Mouse (Mus musculus): ENCODE data around the gene Recql5. TPM values are rescaled to one million over a fixed set of nuclear protein-coding genes. Genes with fewer than 3 reads are reported as not detected.

Recql5 gene
- polyA plus RNA-seq, 1 experiment from 2014 or later = 22.9 TPM

DNA sequence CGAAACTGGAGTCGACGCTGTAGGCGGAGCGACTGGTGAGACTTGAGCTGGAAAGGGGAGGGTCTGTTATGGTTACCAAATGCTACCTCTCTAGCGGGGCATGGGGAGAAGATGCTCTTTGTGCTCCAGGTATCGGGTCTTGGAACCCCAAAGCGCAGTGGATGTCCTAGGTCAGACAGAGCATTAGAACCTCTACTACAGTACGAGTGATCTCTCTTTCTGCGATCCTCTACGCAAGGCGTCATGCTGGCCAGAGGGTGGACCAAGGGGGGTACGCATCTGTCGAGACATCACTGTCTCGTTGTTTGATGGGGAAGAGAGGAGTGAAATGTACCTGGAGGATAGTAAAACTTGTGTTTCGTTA, 452 bp upstream of the Recql5 start:
- under 1% methylated on average over 16 of the region's 16 CpGs for WGBS

DNA sequence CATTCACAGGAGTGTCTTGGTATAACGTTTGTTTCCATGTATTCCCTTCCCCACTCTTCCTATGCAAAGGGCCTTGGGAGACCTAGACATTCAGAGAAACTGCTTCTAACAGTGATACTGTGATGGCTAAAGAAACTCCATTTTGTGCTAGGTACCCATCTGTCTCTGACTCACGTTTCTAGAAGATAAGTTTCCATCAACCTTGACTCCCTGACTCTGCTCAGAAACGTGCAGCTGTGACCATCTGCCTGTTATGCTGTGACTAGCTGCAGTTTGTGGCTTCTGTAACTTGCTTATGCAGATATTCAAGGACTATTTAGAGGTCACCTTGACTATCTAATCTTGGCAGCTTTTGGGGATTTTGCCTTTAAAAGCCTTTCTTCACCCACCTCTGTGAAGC, 2.0 kb downstream of the Recql5 start:
- no peak for ATAC-seq (ENCODE audit: insufficient number of reproducible peaks, insufficient read depth, low FRiP score, low TSS enrichment, low read depth)
- Histone ChIP-seq H3K4me3 (no peak overlapping the region), H3K27ac (no peak overlapping the region), H3K4me2 (no peak overlapping the region), H3K4me1 (peaks cover 22% of the 10 kb centered on the region), H3K36me3 (peaks cover 27% of the 10 kb centered on the region), H3K27me3 (no peaks in the 10 kb centered on the region), H3K9me3 (no peaks in the 10 kb centered on the region), H3K9ac (0 out of 2 replicates have a peak overlapping the region, but pooled peaks have one; percentile 1)
- 73% methylated on average over 3 of the region's 3 CpGs for WGBS

More for the DNA sequence above, 452 bp upstream of the Recql5 start:
- peaks cover 26% of the 10 kb centered on the region for H3K36me3 ChIP-seq
- peaks cover 22% of the 10 kb centered on the region for H3K4me1 ChIP-seq
- H3K27ac ChIP-seq = peak overlapping the region; percentile 58; the same call in 1 of the 2 replicates
- H3K9me3 ChIP-seq = no peaks in the 10 kb centered on the region
- H3K4me2 ChIP-seq = peak overlapping the region; percentile 93
- peak overlapping the region; percentile 92 for H3K9ac ChIP-seq
- no peak for ATAC-seq (ENCODE audit: insufficient number of reproducible peaks, insufficient read depth, low FRiP score, low TSS enrichment, low read depth)
- H3K27me3 ChIP-seq = no peaks in the 10 kb centered on the region
- peak overlapping the region; percentile 92 for H3K4me3 ChIP-seq

DNA sequence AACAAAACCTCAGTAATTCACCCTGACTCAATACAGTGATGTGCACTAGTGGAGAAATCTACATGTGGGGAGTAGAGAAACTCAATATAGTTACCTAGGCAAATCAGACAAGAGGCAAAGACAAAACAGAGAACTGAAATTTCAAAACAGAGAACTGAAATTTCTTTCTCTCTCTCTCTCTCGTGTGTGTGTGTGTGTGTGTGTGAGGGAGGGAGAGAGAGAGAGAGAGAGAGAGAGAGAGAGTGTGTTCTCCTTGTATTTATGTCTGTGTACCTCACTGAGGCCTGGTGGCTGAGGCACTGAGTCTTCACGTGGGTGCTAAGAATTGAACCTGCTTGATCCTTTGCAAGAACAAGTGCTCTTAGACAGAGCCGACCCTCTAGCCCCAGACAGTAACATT, 3.5 kb downstream of the Recql5 start:
- Histone ChIP-seq H3K27me3 (no peaks in the 10 kb centered on the region), H3K27ac (no peak overlapping the region), H3K36me3 (peaks cover 28% of the 10 kb centered on the region), H3K4me2 (no peak overlapping the region), H3K4me3 (no peak overlapping the region), H3K9ac (no peak overlapping the region), H3K4me1 (peaks cover 21% of the 10 kb centered on the region), H3K9me3 (no peaks in the 10 kb centered on the region)
- 67% methylated on average over 3 of the region's 3 CpGs for WGBS
- ATAC-seq (ENCODE audit: insufficient number of reproducible peaks, insufficient read depth, low FRiP score, low TSS enrichment, low read depth) = no peak

DNA sequence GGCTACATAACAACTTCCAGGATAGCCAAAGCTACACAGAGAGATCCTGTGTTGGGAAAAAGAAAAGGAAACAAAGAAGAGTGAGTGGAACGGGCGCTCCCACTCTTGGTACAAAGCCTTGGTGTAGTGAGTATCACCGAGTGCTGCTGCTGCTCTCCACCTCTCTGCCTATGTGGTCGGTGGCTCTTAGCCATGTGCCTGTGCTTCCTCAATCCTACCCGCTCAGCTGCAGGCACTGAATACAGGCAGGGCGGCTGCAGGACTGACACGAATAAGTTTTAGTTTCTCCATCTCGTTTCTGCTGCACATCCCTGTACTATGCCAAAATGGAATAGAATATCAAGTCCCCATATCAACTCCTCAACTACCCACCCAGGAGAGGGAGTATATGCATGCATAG, 4.2 kb downstream of the Recql5 start:
- WGBS = 88% methylated on average over 8 of the region's 8 CpGs
- H3K4me2 ChIP-seq = no peak overlapping the region
- peaks cover 13% of the 10 kb centered on the region for H3K4me1 ChIP-seq
- H3K27ac ChIP-seq = no peak overlapping the region
- no peak for ATAC-seq (ENCODE audit: insufficient number of reproducible peaks, insufficient read depth, low FRiP score, low TSS enrichment, low read depth)
- no peak overlapping the region for H3K9ac ChIP-seq
- no peaks in the 10 kb centered on the region for H3K9me3 ChIP-seq
- H3K36me3 ChIP-seq = peaks cover 35% of the 10 kb centered on the region
- no peaks in the 10 kb centered on the region for H3K27me3 ChIP-seq
- H3K4me3 ChIP-seq = no peak overlapping the region

DNA sequence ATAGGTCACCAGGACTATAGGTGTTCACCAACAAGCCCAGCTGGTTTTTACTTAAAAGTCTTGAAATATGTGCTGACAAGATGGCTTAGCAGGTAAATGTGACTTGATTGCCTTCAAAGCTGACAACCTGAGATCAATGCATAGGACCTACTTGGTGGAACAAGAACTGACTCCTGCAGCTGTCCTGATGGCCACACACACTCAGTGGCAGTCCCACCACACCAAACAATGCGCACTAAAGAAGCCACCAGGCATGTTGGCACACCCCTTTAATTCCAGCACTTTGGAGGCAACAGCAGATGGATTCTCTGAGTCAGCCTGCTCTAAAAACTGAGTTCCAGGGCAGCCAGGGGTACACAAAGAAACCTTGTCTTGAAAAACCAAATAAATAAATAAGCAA, 11.3 kb downstream of the Recql5 start:
- H3K4me1 ChIP-seq = no peaks in the 10 kb centered on the region
- H3K27ac ChIP-seq = no peak overlapping the region
- H3K9ac ChIP-seq = no peak overlapping the region
- no peaks in the 10 kb centered on the region for H3K27me3 ChIP-seq
- no peak overlapping the region for H3K4me3 ChIP-seq
- no peaks in the 10 kb centered on the region for H3K9me3 ChIP-seq
- WGBS = 92% methylated on average over 1 of the region's 1 CpGs
- peaks cover 44% of the 10 kb centered on the region for H3K36me3 ChIP-seq
- ATAC-seq (ENCODE audit: insufficient number of reproducible peaks, insufficient read depth, low FRiP score, low TSS enrichment, low read depth) = no peak
- H3K4me2 ChIP-seq = no peak overlapping the region

DNA sequence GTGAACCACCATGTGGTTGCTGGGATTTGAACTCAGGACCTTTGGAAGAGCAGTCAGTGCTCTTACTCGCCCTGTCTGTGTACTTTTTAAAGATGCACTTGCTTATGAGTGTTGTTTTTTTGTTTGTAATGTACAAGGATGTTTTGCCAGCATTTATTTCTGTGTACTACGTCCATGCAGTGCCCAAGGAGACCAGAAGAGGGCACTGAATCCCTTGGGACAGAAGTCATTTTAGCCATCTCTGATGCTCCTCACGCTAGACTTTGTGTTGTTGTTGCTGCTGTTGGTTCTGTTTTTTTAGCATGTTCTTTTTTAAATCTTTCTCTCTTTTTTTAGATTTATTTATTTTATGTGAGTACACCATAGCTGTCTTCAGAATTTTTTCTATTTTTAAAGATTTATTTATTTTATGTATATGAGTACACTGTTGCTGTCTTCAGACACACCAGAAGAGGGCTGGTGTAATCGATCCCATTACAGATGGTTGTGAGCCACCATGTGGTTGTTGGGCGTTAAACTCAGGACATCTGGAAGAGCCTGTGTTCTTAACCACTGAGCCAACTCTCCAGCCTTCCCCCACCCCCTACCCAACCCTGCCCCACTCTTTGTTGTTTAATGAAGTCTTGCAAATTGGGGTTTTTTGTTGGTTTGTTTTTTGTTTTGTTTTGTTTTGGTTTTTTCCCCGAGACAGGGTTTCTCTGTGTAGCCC, 13.0 kb downstream of the Recql5 start:
- 40% methylated on average over 6 of the region's 6 CpGs for WGBS
- Histone ChIP-seq H3K4me2 (no peak overlapping the region), H3K9ac (no peak overlapping the region), H3K36me3 (peaks cover 55% of the 10 kb centered on the region), H3K27ac (no peak overlapping the region), H3K4me3 (no peak overlapping the region), H3K4me1 (no peaks in the 10 kb centered on the region), H3K27me3 (no peaks in the 10 kb centered on the region), H3K9me3 (no peaks in the 10 kb centered on the region)
- ATAC-seq (ENCODE audit: insufficient number of reproducible peaks, insufficient read depth, low FRiP score, low TSS enrichment, low read depth) = no peak

DNA sequence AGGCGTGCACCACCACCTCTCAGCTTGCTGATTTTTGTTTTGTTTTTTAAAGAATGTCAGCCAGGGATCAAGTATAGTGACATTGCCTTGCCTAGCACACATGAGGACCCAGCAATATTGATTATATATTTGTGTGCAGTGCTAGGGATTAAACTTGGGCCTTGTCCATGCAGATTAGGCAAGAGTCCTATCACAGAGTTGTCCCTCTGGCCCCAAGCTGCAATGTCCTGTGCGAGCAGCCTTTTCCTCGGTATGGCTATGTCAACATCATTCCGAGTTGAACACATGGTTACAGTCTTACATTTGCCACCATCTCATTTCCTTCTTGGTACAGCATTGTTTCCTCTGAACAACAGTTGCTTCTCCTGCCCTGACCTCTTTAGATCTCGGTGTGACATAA, 14.2 kb downstream of the Recql5 start:
- Histone ChIP-seq H3K27me3 (no peaks in the 10 kb centered on the region), H3K4me1 (no peaks in the 10 kb centered on the region), H3K9me3 (no peaks in the 10 kb centered on the region), H3K36me3 (peaks cover 51% of the 10 kb centered on the region), H3K9ac (no peak overlapping the region), H3K27ac (no peak overlapping the region), H3K4me2 (no peak overlapping the region), H3K4me3 (no peak overlapping the region)
- WGBS = 92% methylated on average over 5 of the region's 5 CpGs
- no peak for ATAC-seq (ENCODE audit: insufficient number of reproducible peaks, insufficient read depth, low FRiP score, low TSS enrichment, low read depth)

DNA sequence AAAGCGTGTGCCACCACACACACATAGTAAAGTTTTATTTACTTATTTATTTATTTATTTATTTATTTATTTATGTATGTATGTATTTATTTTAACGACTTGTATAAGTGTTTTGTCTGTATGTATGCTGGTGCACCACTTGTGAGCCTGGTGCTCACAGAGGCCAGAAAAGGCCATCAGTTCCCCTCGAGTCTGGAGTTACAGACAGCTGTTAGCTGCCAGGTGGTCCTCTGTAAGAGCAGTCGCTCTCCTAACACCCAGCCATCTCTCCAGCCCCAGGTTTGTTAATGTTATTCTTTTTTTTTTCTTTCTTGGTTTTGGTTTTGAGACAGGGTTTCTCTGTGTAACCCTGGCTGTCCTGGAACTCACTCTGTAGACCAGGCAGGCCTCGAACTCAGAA, 14.6 kb downstream of the Recql5 start:
- 89% methylated on average over 5 of the region's 5 CpGs for WGBS
- H3K4me2 ChIP-seq = no peak overlapping the region
- H3K4me1 ChIP-seq = no peaks in the 10 kb centered on the region
- no peak overlapping the region for H3K4me3 ChIP-seq
- no peak overlapping the region for H3K27ac ChIP-seq
- no peaks in the 10 kb centered on the region for H3K9me3 ChIP-seq
- no peaks in the 10 kb centered on the region for H3K27me3 ChIP-seq
- H3K9ac ChIP-seq = no peak overlapping the region
- H3K36me3 ChIP-seq = peaks cover 50% of the 10 kb centered on the region
- ATAC-seq (ENCODE audit: insufficient number of reproducible peaks, insufficient read depth, low FRiP score, low TSS enrichment, low read depth) = no peak

DNA sequence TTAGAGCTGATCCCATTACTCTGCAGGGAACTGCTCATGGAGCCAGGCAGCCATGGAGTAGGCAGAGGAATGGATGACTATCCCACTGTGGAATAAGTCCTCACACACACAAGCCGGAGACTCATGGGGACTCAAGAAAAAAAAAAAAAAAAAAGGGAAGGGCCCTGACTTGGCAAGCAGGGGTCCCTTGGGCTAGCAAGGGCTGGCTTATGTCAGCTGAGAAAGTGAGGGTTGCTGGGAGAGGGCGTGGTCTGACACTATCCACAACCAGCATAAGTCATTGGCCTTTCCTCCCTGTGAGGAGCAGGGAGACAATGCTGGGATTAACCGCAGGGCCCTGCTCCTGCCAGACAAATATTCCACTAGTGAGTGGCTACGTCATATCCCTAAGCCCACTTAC, 16.7 kb downstream of the Recql5 start:
- Histone ChIP-seq H3K27me3 (no peaks in the 10 kb centered on the region), H3K9ac (no peak overlapping the region), H3K4me1 (no peaks in the 10 kb centered on the region), H3K4me3 (no peak overlapping the region), H3K9me3 (no peaks in the 10 kb centered on the region), H3K36me3 (peaks cover 50% of the 10 kb centered on the region), H3K27ac (no peak overlapping the region), H3K4me2 (no peak overlapping the region)
- WGBS = 91% methylated on average over 4 of the region's 4 CpGs
- ATAC-seq (ENCODE audit: insufficient number of reproducible peaks, insufficient read depth, low FRiP score, low TSS enrichment, low read depth) = no peak

DNA sequence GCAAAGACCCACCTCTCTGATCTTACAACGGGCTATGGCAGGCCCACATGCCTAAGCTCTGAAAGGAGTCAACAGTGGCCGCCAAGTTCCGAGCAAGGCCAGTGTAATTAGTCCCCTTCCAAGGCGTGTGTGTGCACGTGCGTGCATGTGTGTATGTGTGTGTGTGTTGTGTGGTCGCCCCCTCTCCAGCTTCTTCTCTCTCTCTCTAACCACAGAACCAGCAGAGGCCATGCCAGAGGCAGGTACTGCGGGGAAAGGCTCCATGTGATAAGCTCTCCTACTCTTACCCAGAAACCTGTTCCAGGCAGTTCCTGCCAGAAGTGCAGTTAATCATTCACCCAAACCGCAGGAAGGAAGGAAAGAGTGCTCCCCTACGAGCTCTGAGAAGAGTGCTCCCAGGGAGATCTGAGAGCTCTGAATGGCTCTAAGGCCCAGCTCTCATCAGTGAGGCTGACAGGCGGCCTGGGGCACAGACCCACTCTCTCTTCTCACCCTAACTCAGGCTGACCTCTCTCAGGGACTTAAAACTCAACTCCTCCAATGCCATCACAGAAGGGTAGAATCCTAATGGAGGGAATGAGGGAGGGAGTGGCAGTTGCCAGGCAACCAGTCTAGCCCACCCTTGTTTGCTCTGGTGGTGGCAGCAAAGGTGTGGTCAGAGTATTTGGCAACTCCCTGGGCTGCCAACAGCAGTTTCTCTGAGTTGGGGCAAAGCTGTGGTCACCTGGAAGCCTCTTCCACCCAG, 21.5 kb downstream of the Recql5 start, which contains the start of gene Smim6:
TSS of gene Smim6 (plus strand) at position 386 of the 745 bp plus-strand sequence.
- peaks cover 59% of the 10 kb centered on the region for H3K36me3 ChIP-seq
- no peaks in the 10 kb centered on the region for H3K27me3 ChIP-seq
- no peak for ATAC-seq (ENCODE audit: insufficient number of reproducible peaks, insufficient read depth, low FRiP score, low TSS enrichment, low read depth)
- H3K27ac ChIP-seq = no peak within 1 kb of the TSS
- H3K9ac ChIP-seq = no peak within 1 kb of the TSS
- H3K4me2 ChIP-seq = no peak within 1 kb of the TSS
- no peaks in the 10 kb centered on the region for H3K9me3 ChIP-seq
- WGBS = 78% methylated on average over 11 of the region's 11 CpGs
- no peak within 1 kb of the TSS for H3K4me3 ChIP-seq
- no peaks in the 10 kb centered on the region for H3K4me1 ChIP-seq

DNA sequence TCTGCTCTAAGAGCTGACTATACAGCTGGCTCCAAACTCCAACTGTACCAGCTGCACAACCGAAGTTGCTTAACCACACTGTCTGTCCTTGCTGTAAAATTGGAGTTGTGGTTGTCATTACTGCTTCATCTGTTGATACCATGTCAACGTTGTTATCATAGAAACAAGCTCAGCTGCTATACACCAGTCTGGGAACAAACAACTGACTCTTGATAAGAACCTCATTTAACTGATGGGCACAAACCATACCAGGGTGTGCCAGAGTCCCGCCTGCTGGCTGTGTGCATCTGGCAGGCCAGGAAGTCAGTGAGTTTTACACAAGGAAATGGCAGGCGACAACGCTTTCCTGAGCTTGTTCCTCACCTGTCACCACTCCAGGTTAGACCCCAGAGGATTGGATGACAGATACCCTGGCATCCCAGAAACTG, 22.1 kb downstream of the Recql5 start:
- Histone ChIP-seq H3K9me3 (no peaks in the 10 kb centered on the region), H3K4me2 (no peak overlapping the region), H3K4me3 (no peak overlapping the region), H3K9ac (no peak overlapping the region), H3K27me3 (no peaks in the 10 kb centered on the region), H3K4me1 (no peaks in the 10 kb centered on the region), H3K36me3 (peaks cover 53% of the 10 kb centered on the region), H3K27ac (no peak overlapping the region)
- WGBS = 93% methylated on average over 5 of the region's 5 CpGs
- 0 out of 2 replicates have a peak, but pooled peaks have one; percentile 17 for ATAC-seq (ENCODE audit: insufficient number of reproducible peaks, insufficient read depth, low FRiP score, low TSS enrichment, low read depth)

DNA sequence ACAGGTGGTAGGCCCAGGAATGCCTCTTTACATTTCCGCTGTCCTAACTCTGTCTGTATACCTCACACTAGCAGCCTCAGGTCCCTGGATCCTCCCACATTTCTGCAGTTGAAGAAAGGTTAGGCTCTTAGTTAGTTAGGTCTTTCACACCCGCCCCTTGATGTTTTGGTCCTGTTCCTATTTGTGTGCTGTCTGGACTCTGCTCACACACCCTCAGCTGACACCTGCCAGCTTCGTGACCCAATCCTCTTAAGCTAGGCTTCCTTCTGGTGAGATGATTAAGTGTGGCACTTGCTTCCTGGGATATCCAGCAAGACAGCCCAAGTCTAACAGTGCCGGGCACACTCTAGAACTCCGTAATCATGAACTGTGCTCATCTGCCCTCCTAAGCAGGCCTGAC, 26.8 kb downstream of the Recql5 start:
- Histone ChIP-seq H3K4me2 (no peak overlapping the region), H3K4me3 (no peak overlapping the region), H3K4me1 (peaks cover 33% of the 10 kb centered on the region), H3K36me3 (peaks cover 22% of the 10 kb centered on the region), H3K27ac (no peak overlapping the region), H3K9ac (no peak overlapping the region), H3K9me3 (no peaks in the 10 kb centered on the region), H3K27me3 (no peaks in the 10 kb centered on the region)
- ATAC-seq (ENCODE audit: insufficient number of reproducible peaks, insufficient read depth, low FRiP score, low TSS enrichment, low read depth) = no peak
- WGBS = 87% methylated on average over 5 of the region's 5 CpGs

Data from embryonic facial prominence, embryonic 13.5 days (tissue).